Mouse (Mus musculus) kidney, embryonic 14.5 days (tissue): ENCODE results near the gene Olfm2. TPM values are rescaled to one million over a fixed set of nuclear protein-coding genes. Genes with fewer than 3 reads are reported as not detected.

Experiments used
- ATAC-seq: fragments of 200-750 bp; cut with Nextera tagmentation; 2 replicates; pipeline ENCODE4 v1.8.0; 2017; ENCODE audit warnings: moderate number of reproducible peaks, mild to moderate bottlenecking, moderate TSS enrichment, moderate library complexity; ENCODE audit not compliant: low FRiP score, low TSS enrichment
- H3K27ac ChIP-seq: fragments of 300-500 bp; sonication (generic); 2 replicates; pipeline ENCODE4 v1.5.1; 2014; ENCODE audit warnings: low read depth, mild to moderate bottlenecking, low read length, moderate library complexity, mixed read lengths
- H3K27me3 ChIP-seq: fragments of 300-500 bp; sonication (generic); 2 replicates; pipeline ENCODE4 v1.6.1; 2014; ENCODE audit warnings: mild to moderate bottlenecking, low read length; ENCODE audit not compliant: control insufficient read depth, insufficient read depth
- H3K36me3 ChIP-seq: fragments of 300-500 bp; sonication (generic); 2 replicates; pipeline ENCODE4 v1.6.1; 2014; ENCODE audit warnings: low read length, mixed read lengths; ENCODE audit not compliant: control insufficient read depth, insufficient read depth
- H3K4me1 ChIP-seq: fragments of 300-500 bp; sonication (generic); 2 replicates; pipeline ENCODE4 v1.6.1; 2014; ENCODE audit warnings: low read length, mixed read lengths; ENCODE audit not compliant: control insufficient read depth, insufficient read depth
- H3K4me2 ChIP-seq: fragments of 300-500 bp; sonication (generic); replicated peaks from 2 replicates; pipeline ENCODE4 v1.6.1; 2014; ENCODE audit warnings: low read depth, mild to moderate bottlenecking, low read length
- H3K4me3 ChIP-seq: fragments of 300-500 bp; sonication (generic); 2 replicates; pipeline ENCODE4 v1.5.1; 2014; ENCODE audit warnings: mild to moderate bottlenecking, low read length
- H3K9ac ChIP-seq: fragments of 300-500 bp; sonication (generic); 2 replicates; pipeline ENCODE4 v1.6.1; 2014; ENCODE audit warnings: low read depth, mild to moderate bottlenecking, low read length, moderate library complexity
- H3K9me3 ChIP-seq: fragments of 300-500 bp; sonication (generic); 2 replicates; pipeline ENCODE4 v1.6.1; 2016; ENCODE audit warnings: low read length; ENCODE audit not compliant: control insufficient read depth
- WGBS: fragments of 180-500 bp; shearing (Covaris S2); extraction: QIAGEN DNeasy Blood & Tissue Kit; methylation state at CpG from one replicate; pipeline ENCODE4 v1.1.7; 2014; 5-methylcytosine and 5-hydroxymethylcytosine counted together
- polyA plus RNA-seq: library from polyadenylated mRNA; unstranded; fragments of >200 nt; fragmentation: Nextera tagmentation; extraction: Ambion mirVana; gene quantifications from 2 replicates; pipeline ENCODE4 v1.2.1, GENCODE M21; 2014

Gene Olfm2
- polyA plus RNA-seq, 1 experiment from 2014 or later = 5.1 TPM

DNA sequence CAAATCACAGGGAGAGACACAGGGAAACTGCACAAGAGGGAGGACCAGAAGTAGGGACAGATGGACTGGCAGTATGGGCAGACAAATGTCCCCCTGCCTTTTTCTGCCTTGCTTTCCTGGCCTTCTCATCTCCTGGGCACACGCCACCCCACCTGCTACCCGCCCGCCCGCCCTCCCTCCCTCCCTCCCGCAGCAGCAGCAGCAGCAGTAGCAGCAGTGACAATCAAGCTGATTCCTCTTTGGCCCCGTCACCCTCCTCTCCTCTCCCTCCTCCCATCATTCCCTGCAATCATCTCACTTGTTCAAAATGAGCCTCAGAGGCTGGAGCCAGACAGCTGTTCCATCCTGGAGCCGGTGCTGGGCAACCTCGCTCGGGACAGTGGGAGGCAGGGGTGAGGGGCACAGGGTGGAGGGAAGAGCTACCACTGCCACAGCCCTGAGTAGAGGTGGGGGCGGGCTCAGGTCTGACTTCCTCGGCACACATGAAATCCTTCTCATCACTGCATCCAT lies 32.6 kb downstream of the Olfm2 start:
- H3K4me2 ChIP-seq = no peak overlapping the region
- no peak overlapping the region for H3K9ac ChIP-seq
- H3K9me3 ChIP-seq = no peaks in the 10 kb centered on the region
- no peaks in the 10 kb centered on the region for H3K4me1 ChIP-seq
- H3K27ac ChIP-seq = no peak overlapping the region
- H3K36me3 ChIP-seq = no peaks in the 10 kb centered on the region
- ATAC-seq = 0 out of 2 replicates have a peak, but pooled peaks have one; percentile 51
- no peak overlapping the region for H3K4me3 ChIP-seq
- H3K27me3 ChIP-seq = no peaks in the 10 kb centered on the region
- 31% methylated on average over 11 of the region's 11 CpGs for WGBS

GRCm38 (mm10) chr9:20712934-20713477 lies 33.1 kb downstream of the Olfm2 start:
- Histone ChIP-seq H3K9me3 (no peaks in the 10 kb centered on the region), H3K9ac (no peak overlapping the region), H3K4me2 (no peak overlapping the region), H3K27me3 (no peaks in the 10 kb centered on the region), H3K36me3 (no peaks in the 10 kb centered on the region), H3K27ac (no peak overlapping the region), H3K4me3 (no peak overlapping the region), H3K4me1 (no peaks in the 10 kb centered on the region)
- 69% methylated on average over 5 of the region's 5 CpGs for WGBS
- no peak for ATAC-seq

GRCm38 (mm10) chr9:20710471-20710870 lies 35.7 kb downstream of the Olfm2 start:
- no peak overlapping the region for H3K4me2 ChIP-seq
- WGBS = 85% methylated on average over 3 of the region's 3 CpGs
- no peak overlapping the region for H3K4me3 ChIP-seq
- no peak for ATAC-seq
- no peaks in the 10 kb centered on the region for H3K4me1 ChIP-seq
- no peaks in the 10 kb centered on the region for H3K36me3 ChIP-seq
- no peaks in the 10 kb centered on the region for H3K9me3 ChIP-seq
- no peak overlapping the region for H3K9ac ChIP-seq
- H3K27ac ChIP-seq = no peak overlapping the region
- H3K27me3 ChIP-seq = no peaks in the 10 kb centered on the region

- no peak for ATAC-seq
- no peak overlapping the region for H3K4me2 ChIP-seq
- H3K4me3 ChIP-seq = no peak overlapping the region
- WGBS = 35% methylated on average over 4 of the region's 4 CpGs
- no peak overlapping the region for H3K27ac ChIP-seq
- no peaks in the 10 kb centered on the region for H3K36me3 ChIP-seq
- H3K9me3 ChIP-seq = no peaks in the 10 kb centered on the region
- no peaks in the 10 kb centered on the region for H3K4me1 ChIP-seq
- no peak overlapping the region for H3K9ac ChIP-seq
- H3K27me3 ChIP-seq = no peaks in the 10 kb centered on the region
Measured at GRCm38 (mm10) chr9:20705981-20706380, 40.2 kb downstream of the Olfm2 start.

DNA sequence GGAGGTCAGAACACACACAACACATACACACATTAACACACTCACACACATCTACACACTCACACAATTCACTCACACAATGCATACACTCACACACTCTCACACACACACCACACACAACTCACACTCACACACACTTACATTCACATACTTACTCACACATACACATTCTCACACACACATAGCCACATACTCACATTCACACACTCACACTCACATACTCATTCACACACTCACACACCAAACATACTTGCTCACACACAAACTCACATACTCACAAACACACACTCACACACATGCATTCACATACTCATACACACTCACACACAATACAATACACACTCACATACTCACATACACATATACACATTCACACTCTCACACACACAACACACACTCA lies 40.7 kb downstream of the Olfm2 start:
- Histone ChIP-seq H3K27me3 (no peaks in the 10 kb centered on the region), H3K4me1 (no peaks in the 10 kb centered on the region), H3K36me3 (no peaks in the 10 kb centered on the region), H3K9me3 (no peaks in the 10 kb centered on the region), H3K27ac (no peak overlapping the region), H3K4me2 (no peak overlapping the region), H3K4me3 (no peak overlapping the region), H3K9ac (no peak overlapping the region)
- ATAC-seq = no peak

DNA sequence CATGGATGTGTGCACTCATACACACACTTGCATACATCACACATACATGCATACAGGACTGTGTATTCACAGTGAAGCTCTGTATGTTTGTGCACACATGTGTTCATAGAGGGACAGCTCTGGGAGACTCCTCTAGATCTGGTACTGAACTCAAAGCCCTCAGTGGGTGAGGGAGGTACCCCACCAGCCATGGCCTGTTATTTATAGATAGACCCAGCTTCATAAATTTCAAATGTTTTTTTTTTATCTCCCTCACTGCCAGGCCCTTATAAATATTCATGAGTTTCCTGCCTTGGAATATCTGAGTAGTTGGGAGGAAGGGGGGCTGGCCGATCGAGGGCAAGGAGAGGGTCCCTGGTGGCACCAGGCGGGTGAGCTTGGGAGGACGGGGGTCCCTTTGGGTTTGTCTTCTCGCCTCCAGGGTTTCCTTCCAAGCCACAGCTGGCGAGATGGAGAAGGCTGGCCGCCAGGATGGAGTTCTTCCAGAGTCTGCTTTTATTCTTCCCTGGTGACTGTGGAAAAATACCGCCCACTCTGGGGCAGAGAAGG lies 42.2 kb downstream of the Olfm2 start:
- H3K4me3 ChIP-seq = no peak overlapping the region
- H3K4me1 ChIP-seq = no peaks in the 10 kb centered on the region
- H3K4me2 ChIP-seq = no peak overlapping the region
- WGBS = 62% methylated on average over 8 of the region's 8 CpGs
- ATAC-seq = no peak
- H3K27me3 ChIP-seq = no peaks in the 10 kb centered on the region
- H3K27ac ChIP-seq = no peak overlapping the region
- no peaks in the 10 kb centered on the region for H3K9me3 ChIP-seq
- no peaks in the 10 kb centered on the region for H3K36me3 ChIP-seq
- no peak overlapping the region for H3K9ac ChIP-seq

DNA sequence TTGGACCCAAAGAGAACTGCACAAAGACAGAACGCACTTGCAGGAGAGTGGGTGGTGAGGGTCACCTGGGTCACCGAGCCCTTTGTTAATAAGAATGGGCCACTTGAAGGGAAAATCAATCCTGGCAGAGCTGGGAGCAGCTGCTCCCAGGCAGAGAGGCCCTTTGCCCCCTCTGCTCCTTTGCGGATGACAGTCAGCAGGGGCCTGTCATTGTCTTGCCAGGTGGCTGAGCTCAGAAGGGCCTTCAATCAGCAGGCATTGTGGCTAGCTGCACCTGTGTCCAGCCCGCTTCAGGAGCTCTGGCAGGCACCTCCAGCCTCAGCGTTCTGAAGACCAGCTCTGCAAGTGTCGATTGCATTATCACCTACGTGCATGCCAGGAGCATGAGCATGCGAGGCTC lies 48.7 kb downstream of the Olfm2 start:
- Histone ChIP-seq H3K9ac (no peak overlapping the region), H3K4me1 (peaks cover 8% of the 10 kb centered on the region), H3K4me3 (no peak overlapping the region), H3K27me3 (peaks cover 14% of the 10 kb centered on the region), H3K4me2 (no peak overlapping the region), H3K27ac (no peak overlapping the region), H3K9me3 (no peaks in the 10 kb centered on the region), H3K36me3 (no peaks in the 10 kb centered on the region)
- no peak for ATAC-seq
- 38% methylated on average over 8 of the region's 8 CpGs for WGBS

DNA sequence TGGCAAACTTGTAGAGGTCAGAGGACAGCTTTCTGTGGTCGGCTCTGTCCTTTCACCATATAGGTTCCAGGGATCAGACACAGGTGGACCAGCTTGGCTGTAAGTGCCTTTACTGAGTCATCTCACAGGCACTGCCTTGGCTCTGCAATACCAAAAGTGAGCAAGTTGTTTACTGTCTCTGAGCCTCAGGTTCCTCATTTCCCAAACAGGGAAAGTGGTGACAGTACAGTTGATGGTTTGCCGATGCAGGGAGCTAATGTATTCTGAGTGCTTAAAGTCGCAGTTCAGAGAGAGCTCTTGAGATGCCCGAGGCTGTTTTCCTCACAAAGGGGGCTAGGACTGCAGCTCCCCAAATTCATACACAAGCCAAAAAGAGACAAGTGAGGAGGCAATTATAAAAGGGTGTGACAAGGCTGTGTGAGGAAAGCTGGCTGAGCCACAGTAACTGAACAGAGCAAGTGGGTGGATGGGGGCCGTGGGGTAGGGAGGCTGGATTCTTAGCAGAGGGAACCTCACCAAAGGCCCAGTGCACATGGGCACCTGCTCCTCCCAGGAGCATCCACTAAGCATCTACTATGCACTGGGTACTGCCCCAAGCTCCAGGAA lies 49.9 kb downstream of the Olfm2 start:
- Histone ChIP-seq H3K27me3 (peaks cover 14% of the 10 kb centered on the region), H3K36me3 (no peaks in the 10 kb centered on the region), H3K4me1 (peaks cover 8% of the 10 kb centered on the region), H3K27ac (no peak overlapping the region), H3K4me2 (no peak overlapping the region), H3K9ac (no peak overlapping the region), H3K9me3 (no peaks in the 10 kb centered on the region), H3K4me3 (no peak overlapping the region)
- no peak for ATAC-seq
- 86% methylated on average over 5 of the region's 5 CpGs for WGBS

- Histone ChIP-seq H3K4me2 (peak overlapping the region; percentile 60), H3K36me3 (no peaks in the 10 kb centered on the region), H3K4me1 (peaks cover 11% of the 10 kb centered on the region), H3K27me3 (peaks cover 14% of the 10 kb centered on the region), H3K9me3 (no peaks in the 10 kb centered on the region), H3K9ac (peak overlapping the region; percentile 45), H3K4me3 (peak overlapping the region; percentile 34), H3K27ac (no peak overlapping the region)
- WGBS = 4% methylated on average over 25 of the region's 25 CpGs
- no peak for ATAC-seq
Measured at GRCm38 (mm10) chr9:20694721-20695235, 51.4 kb downstream of the Olfm2 start.
